Mouse (Mus musculus) bone marrow macrophage, adult 2 months (primary cell): ENCODE results near the gene Cul4b.

Experiments
- CTCF ChIP-seq: IDR thresholded peaks from 2 replicates; pipeline ENCODE4 v1.5.1; 2012; ENCODE audit warnings: low read depth, mild to moderate bottlenecking, low read length, moderate library complexity
- POLR2A ChIP-seq: IDR thresholded peaks from 2 replicates; pipeline ENCODE4 v1.6.1; 2012; ENCODE audit warnings: mild to moderate bottlenecking, low read depth, low read length, borderline replicate concordance

DNA sequence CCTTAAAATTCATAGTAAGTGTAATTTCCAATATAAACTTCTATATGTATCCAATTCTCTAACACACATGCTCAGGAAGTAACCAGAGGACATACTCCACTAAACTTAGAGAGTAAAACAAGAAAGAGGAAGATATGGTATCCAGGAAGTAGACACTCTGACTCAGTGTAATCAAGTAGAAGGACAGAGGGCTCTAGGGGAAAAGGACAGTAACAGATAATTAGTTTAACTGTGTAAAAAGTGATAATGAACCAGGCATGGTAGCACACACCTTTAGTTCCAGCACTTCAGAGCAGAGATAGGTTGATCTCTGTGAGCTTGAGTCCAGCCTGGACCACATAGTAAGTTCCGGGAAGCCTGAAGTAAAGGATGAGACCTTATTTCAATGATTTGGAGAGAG, 5.1 kb upstream of the Cul4b start:
- TF ChIP-seq CTCF (no peak), POLR2A (no peak)
